Mouse (Mus musculus) left cerebral cortex, adult 11 months (tissue): Measurements from ENCODE around the gene Dstn.

Source experiments
- DNase-seq: peaks from one replicate; pipeline ENCODE4 v3.0.0; 2022; ENCODE audit warnings: low spot score

Gene Dstn

GRCm38 (mm10) chr2:143914760-143915599, at the start of gene Dstn:
Dstn (plus strand) TSS chr2:143915320.
- peak; percentile 97 for DNase-seq

GRCm38 (mm10) chr2:143867326-143867725, 47.8 kb upstream of the Dstn start:
- DNase-seq = peak; percentile 51

GRCm38 (mm10) chr2:143870936-143871688, 44.0 kb upstream of the Dstn start:
- no peak for DNase-seq

- DNase-seq = no peak
Observed at GRCm38 (mm10) chr2:143876026-143876425, 39.1 kb upstream of the Dstn start.

- DNase-seq = no peak
Observed at GRCm38 (mm10) chr2:143876929-143877632, 38.0 kb upstream of the Dstn start.

GRCm38 (mm10) chr2:143879311-143879710, 35.8 kb upstream of the Dstn start:
- no peak for DNase-seq

- peak; percentile 24 for DNase-seq
Observed at GRCm38 (mm10) chr2:143882002-143882401, 33.1 kb upstream of the Dstn start.

- DNase-seq = no peak
Observed at GRCm38 (mm10) chr2:143882606-143883288, 32.4 kb upstream of the Dstn start.

- DNase-seq = no peak
Observed at GRCm38 (mm10) chr2:143889131-143889859, 25.8 kb upstream of the Dstn start.

- DNase-seq = no peak
Observed at GRCm38 (mm10) chr2:143889860-143890433, 25.2 kb upstream of the Dstn start.

GRCm38 (mm10) chr2:143891302-143892048, 23.6 kb upstream of the Dstn start:
- DNase-seq = no peak

- DNase-seq = no peak
Observed at GRCm38 (mm10) chr2:143899470-143900220, 15.5 kb upstream of the Dstn start.

GRCm38 (mm10) chr2:143900821-143901351, 14.2 kb upstream of the Dstn start:
- no peak for DNase-seq

- DNase-seq = no peak
Observed at GRCm38 (mm10) chr2:143903376-143904045, 11.6 kb upstream of the Dstn start.

GRCm38 (mm10) chr2:143904896-143905295, 10.2 kb upstream of the Dstn start:
- no peak for DNase-seq

GRCm38 (mm10) chr2:143909230-143909629, 5.9 kb upstream of the Dstn start:
- DNase-seq = no peak

GRCm38 (mm10) chr2:143912199-143912598, 2.9 kb upstream of the Dstn start:
- no peak for DNase-seq

GRCm38 (mm10) chr2:143914221-143914620, 899 bp upstream of the Dstn start:
- no peak for DNase-seq
